Mouse (Mus musculus): ENCODE measurements around the gene Tpcn2. TPM values are rescaled to one million over a fixed set of nuclear protein-coding genes. Genes with fewer than 3 reads are reported as not detected.
A peak's percentile ranks its signal among the peaks of the same experiment; 100 is the strongest.

Gene Tpcn2
- 2.1 and 3.7 TPM in 2 replicates for polyA plus RNA-seq (2014; fragmentation: Nextera tagmentation; extraction: Ambion mirVana)

- Histone ChIP-seq H3K27ac (ENCODE audit: low read depth, low read length) (no peak within 1 kb of the TSS), H3K4me1 (replicated peaks; ENCODE audit: control insufficient read depth, insufficient read depth, low read length) (0 out of 2 replicates have a peak, but pooled peaks cover 5% of the 10 kb centered on the region), H3K9ac (ENCODE audit: low read depth, low read length) (peak within 1 kb of the TSS; percentile 66), H3K9me3 (ENCODE audit: control insufficient read depth, low read length) (no peaks in the 10 kb centered on the region), H3K36me3 (ENCODE audit: control insufficient read depth, insufficient read depth, low read length) (no peaks in the 10 kb centered on the region), H3K4me2 (replicated peaks; ENCODE audit: low read depth, low read length) (peak within 1 kb of the TSS; percentile 65), H3K27me3 (ENCODE audit: control insufficient read depth, insufficient read depth, low read length) (no peaks in the 10 kb centered on the region), H3K4me3 (ENCODE audit: low read depth, low read length) (peak within 1 kb of the TSS; percentile 45)
- ATAC-seq (ENCODE audit: low FRiP score) (peak; percentile 91), DNase-seq (ENCODE audit: low spot score) (peak; percentile 93)
- 3% methylated on average over 18 of the region's 18 CpGs for whole genome bisulfite sequencing
Observed at GRCm38 (mm10) chr7:145283487-145284187, at the start of gene Tpcn2. Gene Tpcn2, minus strand, starts transcription at chr7:145284011.

GRCm38 (mm10) chr7:145332376-145333041, 48.7 kb upstream of the Tpcn2 start:
- no peak overlapping the region for H3K4me3 ChIP-seq (ENCODE audit: low read depth, low read length)
- H3K27ac ChIP-seq (ENCODE audit: low read depth, low read length), result no peak overlapping the region
- WGBS, result 73% methylated on average over 1 of the region's 1 CpGs
- no peaks in the 10 kb centered on the region for H3K9me3 ChIP-seq (ENCODE audit: control insufficient read depth, low read length)
- no peak overlapping the region for H3K4me2 ChIP-seq (replicated peaks; ENCODE audit: low read depth, low read length)
- DNase-seq (ENCODE audit: low spot score), result no peak
- H3K36me3 ChIP-seq (ENCODE audit: control insufficient read depth, insufficient read depth, low read length), result no peaks in the 10 kb centered on the region
- no peaks in the 10 kb centered on the region for H3K27me3 ChIP-seq (ENCODE audit: control insufficient read depth, insufficient read depth, low read length)
- no peak overlapping the region for H3K9ac ChIP-seq (ENCODE audit: low read depth, low read length)
- no peak for ATAC-seq (ENCODE audit: low FRiP score)
- H3K4me1 ChIP-seq (replicated peaks; ENCODE audit: control insufficient read depth, insufficient read depth, low read length), result no peaks in the 10 kb centered on the region

GRCm38 (mm10) chr7:145330641-145331040, 46.8 kb upstream of the Tpcn2 start:
- no peaks in the 10 kb centered on the region for H3K9me3 ChIP-seq (ENCODE audit: control insufficient read depth, low read length)
- H3K9ac ChIP-seq (ENCODE audit: low read depth, low read length), result no peak overlapping the region
- H3K4me1 ChIP-seq (replicated peaks; ENCODE audit: control insufficient read depth, insufficient read depth, low read length), result no peaks in the 10 kb centered on the region
- no peaks in the 10 kb centered on the region for H3K27me3 ChIP-seq (ENCODE audit: control insufficient read depth, insufficient read depth, low read length)
- H3K4me3 ChIP-seq (ENCODE audit: low read depth, low read length), result no peak overlapping the region
- no peak overlapping the region for H3K4me2 ChIP-seq (replicated peaks; ENCODE audit: low read depth, low read length)
- H3K27ac ChIP-seq (ENCODE audit: low read depth, low read length), result no peak overlapping the region
- no peaks in the 10 kb centered on the region for H3K36me3 ChIP-seq (ENCODE audit: control insufficient read depth, insufficient read depth, low read length)
- 86% methylated on average over 2 of the region's 2 CpGs for WGBS
- ATAC-seq (ENCODE audit: low FRiP score), result no peak
- no peak for DNase-seq (ENCODE audit: low spot score)

GRCm38 (mm10) chr7:145329982-145330381, 46.2 kb upstream of the Tpcn2 start:
- Histone ChIP-seq H3K27ac (ENCODE audit: low read depth, low read length) (no peak overlapping the region), H3K4me3 (ENCODE audit: low read depth, low read length) (no peak overlapping the region), H3K4me2 (replicated peaks; ENCODE audit: low read depth, low read length) (no peak overlapping the region), H3K9ac (ENCODE audit: low read depth, low read length) (no peak overlapping the region), H3K4me1 (replicated peaks; ENCODE audit: control insufficient read depth, insufficient read depth, low read length) (no peaks in the 10 kb centered on the region), H3K9me3 (ENCODE audit: control insufficient read depth, low read length) (no peaks in the 10 kb centered on the region), H3K27me3 (ENCODE audit: control insufficient read depth, insufficient read depth, low read length) (no peaks in the 10 kb centered on the region), H3K36me3 (ENCODE audit: control insufficient read depth, insufficient read depth, low read length) (no peaks in the 10 kb centered on the region)
- 78% methylated on average over 2 of the region's 2 CpGs for WGBS
- DNase-seq (ENCODE audit: low spot score) (no peak), ATAC-seq (ENCODE audit: low FRiP score) (no peak)

DNA sequence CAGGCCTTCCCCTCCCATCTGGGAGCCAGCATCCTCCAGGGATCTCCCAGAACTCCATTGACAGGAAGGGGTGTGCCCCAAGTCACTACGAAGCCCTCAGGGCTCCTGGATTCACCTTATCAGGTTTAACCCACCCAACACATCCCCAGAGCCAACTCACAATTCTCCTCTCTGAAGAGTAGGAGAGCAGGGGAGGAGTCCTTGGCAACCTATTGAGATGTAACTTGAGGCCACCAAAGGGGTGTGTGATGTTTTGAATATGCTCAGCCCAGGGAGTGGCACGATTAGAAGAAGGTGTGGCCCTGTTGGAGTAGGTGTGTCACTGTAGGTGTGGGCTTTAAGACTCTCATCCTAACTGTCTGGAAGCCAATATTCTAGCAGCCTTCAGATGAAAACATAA, 41.9 kb upstream of the Tpcn2 start:
- Histone ChIP-seq H3K4me3 (ENCODE audit: low read depth, low read length) (no peak overlapping the region), H3K27ac (ENCODE audit: low read depth, low read length) (no peak overlapping the region), H3K36me3 (ENCODE audit: control insufficient read depth, insufficient read depth, low read length) (no peaks in the 10 kb centered on the region), H3K27me3 (ENCODE audit: control insufficient read depth, insufficient read depth, low read length) (no peaks in the 10 kb centered on the region), H3K9me3 (ENCODE audit: control insufficient read depth, low read length) (no peaks in the 10 kb centered on the region), H3K4me1 (replicated peaks; ENCODE audit: control insufficient read depth, insufficient read depth, low read length) (no peaks in the 10 kb centered on the region), H3K9ac (ENCODE audit: low read depth, low read length) (no peak overlapping the region), H3K4me2 (replicated peaks; ENCODE audit: low read depth, low read length) (no peak overlapping the region)
- WGBS, result 59% methylated on average over 2 of the region's 2 CpGs
- DNase-seq (ENCODE audit: low spot score) (no peak), ATAC-seq (ENCODE audit: low FRiP score) (no peak)

DNA sequence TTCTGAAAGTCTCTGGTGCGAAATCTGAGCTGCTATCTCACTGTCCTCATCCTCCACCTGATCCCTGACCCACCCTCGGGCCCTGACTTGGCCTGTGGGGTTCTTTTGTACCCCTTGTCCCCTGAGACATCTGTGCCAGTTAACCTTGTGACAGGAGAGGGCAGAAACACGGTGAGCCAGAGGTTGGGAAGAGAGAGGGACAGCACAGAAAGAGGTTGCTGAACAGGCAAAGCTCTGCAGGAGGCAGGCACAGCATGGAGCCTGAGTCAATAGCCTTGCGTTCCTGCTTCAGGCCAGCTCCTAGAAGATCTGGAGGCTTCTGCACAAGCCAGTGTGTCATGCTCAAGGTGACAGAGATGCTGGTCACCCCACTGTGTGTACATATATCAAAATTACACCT, 39.8 kb upstream of the Tpcn2 start:
- Histone ChIP-seq H3K4me2 (replicated peaks; ENCODE audit: low read depth, low read length) (no peak overlapping the region), H3K27me3 (ENCODE audit: control insufficient read depth, insufficient read depth, low read length) (no peaks in the 10 kb centered on the region), H3K36me3 (ENCODE audit: control insufficient read depth, insufficient read depth, low read length) (no peaks in the 10 kb centered on the region), H3K9ac (ENCODE audit: low read depth, low read length) (no peak overlapping the region), H3K4me1 (replicated peaks; ENCODE audit: control insufficient read depth, insufficient read depth, low read length) (no peaks in the 10 kb centered on the region), H3K9me3 (ENCODE audit: control insufficient read depth, low read length) (no peaks in the 10 kb centered on the region), H3K4me3 (ENCODE audit: low read depth, low read length) (no peak overlapping the region), H3K27ac (ENCODE audit: low read depth, low read length) (no peak overlapping the region)
- ATAC-seq (ENCODE audit: low FRiP score) (no peak), DNase-seq (ENCODE audit: low spot score) (no peak)
- WGBS, result 29% methylated on average over 4 of the region's 4 CpGs

DNA sequence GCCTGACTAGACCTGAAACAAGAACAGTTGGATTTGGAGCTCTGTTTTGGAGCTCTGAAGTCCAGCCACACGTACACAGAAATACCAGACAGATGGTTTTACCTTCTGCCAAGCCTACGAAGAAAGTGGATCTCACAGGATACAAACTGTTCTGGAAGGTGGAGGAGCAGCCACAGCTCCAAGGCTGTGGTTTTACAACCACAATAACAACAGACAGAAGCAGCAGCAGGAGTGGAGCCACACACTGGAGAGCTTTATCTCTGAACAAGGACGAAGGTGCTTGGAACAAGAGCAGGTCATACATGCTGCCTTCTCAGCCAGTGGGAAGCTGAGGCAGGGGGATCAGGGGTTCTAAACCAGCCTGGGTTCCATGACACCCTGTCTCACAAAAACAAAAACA, 35.7 kb upstream of the Tpcn2 start:
- no peak overlapping the region for H3K27ac ChIP-seq (ENCODE audit: low read depth, low read length)
- no peak overlapping the region for H3K4me3 ChIP-seq (ENCODE audit: low read depth, low read length)
- WGBS, result 80% methylated on average over 3 of the region's 3 CpGs
- ATAC-seq (ENCODE audit: low FRiP score) (no peak), DNase-seq (ENCODE audit: low spot score) (no peak)
- no peaks in the 10 kb centered on the region for H3K9me3 ChIP-seq (ENCODE audit: control insufficient read depth, low read length)
- no peak overlapping the region for H3K4me2 ChIP-seq (replicated peaks; ENCODE audit: low read depth, low read length)
- H3K4me1 ChIP-seq (replicated peaks; ENCODE audit: control insufficient read depth, insufficient read depth, low read length), result no peaks in the 10 kb centered on the region
- no peak overlapping the region for H3K9ac ChIP-seq (ENCODE audit: low read depth, low read length)
- no peaks in the 10 kb centered on the region for H3K27me3 ChIP-seq (ENCODE audit: control insufficient read depth, insufficient read depth, low read length)
- no peaks in the 10 kb centered on the region for H3K36me3 ChIP-seq (ENCODE audit: control insufficient read depth, insufficient read depth, low read length)

GRCm38 (mm10) chr7:145317522-145317921, 33.7 kb upstream of the Tpcn2 start:
- WGBS, result 63% methylated on average over 4 of the region's 4 CpGs
- Histone ChIP-seq H3K9ac (ENCODE audit: low read depth, low read length) (no peak overlapping the region), H3K27me3 (ENCODE audit: control insufficient read depth, insufficient read depth, low read length) (no peaks in the 10 kb centered on the region), H3K4me1 (replicated peaks; ENCODE audit: control insufficient read depth, insufficient read depth, low read length) (no peaks in the 10 kb centered on the region), H3K4me2 (replicated peaks; ENCODE audit: low read depth, low read length) (no peak overlapping the region), H3K27ac (ENCODE audit: low read depth, low read length) (no peak overlapping the region), H3K9me3 (ENCODE audit: control insufficient read depth, low read length) (no peaks in the 10 kb centered on the region), H3K36me3 (ENCODE audit: control insufficient read depth, insufficient read depth, low read length) (no peaks in the 10 kb centered on the region), H3K4me3 (ENCODE audit: low read depth, low read length) (no peak overlapping the region)
- no peak for ATAC-seq (ENCODE audit: low FRiP score)
- no peak for DNase-seq (ENCODE audit: low spot score)

Data from hindbrain, embryonic 11.5 days (tissue).